Mouse (Mus musculus): ENCODE results near the gene Kcnj8. TPM values are rescaled to one million over a fixed set of nuclear protein-coding genes. Genes with fewer than 3 reads are reported as not detected.
"Not testable (repeated sequence)": the region's sequence is repeated elsewhere in the genome, so short reads cannot be mapped to it uniquely, and the experiment has no call there.

Gene Kcnj8
- total RNA-seq, 2 experiments from 2014 or later: 20.7 to 21.4 TPM

DNA sequence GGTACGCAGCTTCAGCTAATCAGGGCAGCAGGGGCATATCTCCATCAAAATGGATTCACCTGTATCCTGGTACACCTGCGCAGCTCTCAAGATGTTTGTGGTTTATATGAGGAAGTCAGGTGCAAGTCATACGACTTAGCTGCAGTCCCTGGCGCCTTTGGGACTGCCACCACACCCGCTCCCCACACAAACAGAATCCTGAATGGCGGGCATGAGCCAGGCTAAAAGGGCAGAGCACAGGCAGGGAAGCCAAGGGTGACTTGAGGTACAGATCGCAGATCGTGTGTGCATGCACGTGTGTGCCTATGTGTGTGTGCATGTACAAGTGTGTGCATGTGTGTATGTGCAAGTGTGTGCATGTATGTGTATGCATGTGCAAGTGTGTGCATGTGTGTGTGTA lies 56.0 kb downstream of the Kcnj8 start:
- intact Hi-C loops (cut with DNase I; ENCODE audit: low total_unique reads): loop anchor here (5.0 to 10.0 kb wide), 2 partner anchors 38 to 121 kb away; no protein-coding TSS in a partner anchor
- not testable (repeated sequence) for DNase-seq

DNA sequence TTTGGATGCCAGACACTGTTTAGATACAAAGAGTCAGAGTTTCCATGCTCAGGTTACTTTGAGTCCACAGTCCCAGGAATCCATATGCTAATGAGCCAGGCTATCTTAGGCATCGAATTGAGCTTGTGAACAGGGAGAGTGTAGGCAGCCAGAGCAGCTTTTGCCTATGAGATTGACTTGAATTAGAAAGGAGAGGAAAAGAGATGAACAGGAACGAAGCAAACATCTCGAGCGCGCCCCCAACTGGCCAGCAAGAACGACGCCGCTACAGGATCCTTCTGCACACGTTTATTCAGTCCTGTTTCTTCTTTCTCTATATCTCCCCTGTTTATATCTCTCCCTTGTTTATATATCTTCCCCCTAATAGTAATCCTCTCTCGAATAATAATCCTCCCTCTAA lies 56.5 kb downstream of the Kcnj8 start:
- intact Hi-C loops (cut with DNase I; ENCODE audit: low total_unique reads): loop anchor here (5.0 to 10.0 kb wide), 2 partner anchors 38 to 120 kb away; no protein-coding TSS in a partner anchor
- no peak for DNase-seq

Other genes starting within 250 kb of the Kcnj8 start
- not detected for gene Slco1a5, start 248.6 kb downstream of the Kcnj8 start, total RNA-seq (2021)
- 1 to 10 TPM; 7.3 to 8.3 TPM for gene Pyroxd1, start 226.0 kb downstream of the Kcnj8 start, total RNA-seq (2021)
- gene Recql, start 184.5 kb downstream of the Kcnj8 start, total RNA-seq (2021): 1 to 10 TPM; 3.9 to 4.9 TPM
- 10 to 100 TPM; 15.3 to 18.3 TPM for gene Golt1b, start 184.4 kb downstream of the Kcnj8 start, total RNA-seq (2021)
- gene Spx, start 158.2 kb downstream of the Kcnj8 start, total RNA-seq (2021): under 1 TPM in 1 of 2 experiments, not detected in 1; 0.60 TPM
- gene Gys2, start 98.5 kb downstream of the Kcnj8 start, total RNA-seq (2021): under 1 TPM in 1 of 2 experiments, not detected in 1; 0.31 TPM
- 100 to 1,000 TPM; 112 to 138 TPM for gene Ldhb, start 63.7 kb downstream of the Kcnj8 start, total RNA-seq (2021)
- gene Abcc9, start 130.7 kb upstream of the Kcnj8 start, total RNA-seq (2021): 100 to 1,000 TPM; 126 to 127 TPM
- 10 to 100 TPM; 24.9 to 31.1 TPM for gene Cmas, start 185.1 kb upstream of the Kcnj8 start, total RNA-seq (2021)
- not detected for gene Sult6b2, start 232.9 kb upstream of the Kcnj8 start, total RNA-seq (2021)

All from gastrocnemius, postnatal 14 days (tissue).